Mouse (Mus musculus) lung, adult 2 months (tissue): ENCODE data around the gene Pgpep1.

Source experiments
- CTCF ChIP-seq: fragments of 200-500 bp; IDR thresholded peaks from 2 replicates; pipeline ENCODE4 v1.5.1; 2011; ENCODE audit warnings: mild to moderate bottlenecking, low read length, control low read depth; ENCODE audit not compliant: insufficient read depth
- POLR2A ChIP-seq: fragments of 200-500 bp; IDR thresholded peaks from 2 replicates; pipeline ENCODE4 v1.6.1; 2011; ENCODE audit warnings: low read depth, mild to moderate bottlenecking, control low read depth, low read length, borderline replicate concordance; ENCODE audit errors: extremely low read depth

DNA sequence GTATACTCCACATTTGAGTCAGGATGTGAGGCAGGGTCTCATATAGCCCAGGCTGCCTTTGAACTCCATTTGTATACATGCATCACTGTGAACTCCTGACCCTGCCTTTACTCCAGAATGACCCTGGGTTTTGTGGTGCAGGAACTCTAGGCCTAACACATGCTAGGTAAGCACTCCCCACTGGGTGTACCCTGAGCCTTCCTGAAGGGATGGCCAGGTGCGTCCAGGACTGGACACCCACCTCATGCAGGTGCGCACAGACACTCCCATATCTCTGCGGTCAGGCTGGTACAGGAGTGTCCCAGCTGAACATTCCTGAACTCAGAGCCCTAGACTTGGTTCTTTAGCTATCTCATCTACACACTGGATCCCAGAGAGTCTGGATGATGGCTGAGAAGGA is 13.9 kb upstream of the Pgpep1 start:
- TF ChIP-seq CTCF (no peak), POLR2A (no peak)
